Mouse (Mus musculus): ENCODE results near the gene Gper1. TPM values are rescaled to one million over a fixed set of nuclear protein-coding genes. Genes with fewer than 3 reads are reported as not detected.

Gper1 gene
- total RNA-seq (2017), result 0.44 TPM in 1 of 2 replicates, not detected in the other

GRCm38 (mm10) chr5:139423026-139423865, at the start of gene Gper1:
Gene Gper1 (plus strand): TSS chr5:139423151.
- no peak for ATAC-seq (replicated peaks in 1 of 2; ENCODE audit: insufficient read depth in 1 of 2, low FRiP score in 2 of 2, low TSS enrichment in 1 of 2, low read depth in 1 of 2, poor library complexity in 2 of 2, severe bottlenecking in 2 of 2)

GRCm38 (mm10) chr5:139373889-139374444, 49.0 kb upstream of the Gper1 start:
- ATAC-seq (replicated peaks in 1 of 2; ENCODE audit: insufficient read depth in 1 of 2, low FRiP score in 2 of 2, low TSS enrichment in 1 of 2, low read depth in 1 of 2, poor library complexity in 2 of 2, severe bottlenecking in 2 of 2), result no peak

GRCm38 (mm10) chr5:139374841-139375240, 48.1 kb upstream of the Gper1 start:
- no peak for ATAC-seq (replicated peaks in 1 of 2; ENCODE audit: insufficient read depth in 1 of 2, low FRiP score in 2 of 2, low TSS enrichment in 1 of 2, low read depth in 1 of 2, poor library complexity in 2 of 2, severe bottlenecking in 2 of 2)

- peak; percentile 19 to 34; a peak in 3 of 4 replicates for ATAC-seq (replicated peaks in 1 of 2; ENCODE audit: insufficient read depth in 1 of 2, low FRiP score in 2 of 2, low TSS enrichment in 1 of 2, low read depth in 1 of 2, poor library complexity in 2 of 2, severe bottlenecking in 2 of 2)
These were observed 45.3 kb upstream of the Gper1 start, which contains the start of gene Gpr146 for GRCm38 (mm10) chr5:139377468-139378270. Gene Gpr146 (plus strand): TSS chr5:139377697.

- ATAC-seq (replicated peaks in 1 of 2; ENCODE audit: insufficient read depth in 1 of 2, low FRiP score in 2 of 2, low TSS enrichment in 1 of 2, low read depth in 1 of 2, poor library complexity in 2 of 2, severe bottlenecking in 2 of 2), result no peak
These were observed 44.7 kb upstream of the Gper1 start for GRCm38 (mm10) chr5:139378271-139378556.

GRCm38 (mm10) chr5:139378986-139379629, 43.8 kb upstream of the Gper1 start:
- no peak for ATAC-seq (replicated peaks in 1 of 2; ENCODE audit: insufficient read depth in 1 of 2, low FRiP score in 2 of 2, low TSS enrichment in 1 of 2, low read depth in 1 of 2, poor library complexity in 2 of 2, severe bottlenecking in 2 of 2)

- no peak for ATAC-seq (replicated peaks in 1 of 2; ENCODE audit: insufficient read depth in 1 of 2, low FRiP score in 2 of 2, low TSS enrichment in 1 of 2, low read depth in 1 of 2, poor library complexity in 2 of 2, severe bottlenecking in 2 of 2)
These were observed 43.1 kb upstream of the Gper1 start for GRCm38 (mm10) chr5:139379771-139380384.

GRCm38 (mm10) chr5:139380385-139381248, 42.3 kb upstream of the Gper1 start:
- peak; percentile 37 to 54 for ATAC-seq (replicated peaks in 1 of 2; ENCODE audit: insufficient read depth in 1 of 2, low FRiP score in 2 of 2, low TSS enrichment in 1 of 2, low read depth in 1 of 2, poor library complexity in 2 of 2, severe bottlenecking in 2 of 2)

- ATAC-seq (replicated peaks in 1 of 2; ENCODE audit: insufficient read depth in 1 of 2, low FRiP score in 2 of 2, low TSS enrichment in 1 of 2, low read depth in 1 of 2, poor library complexity in 2 of 2, severe bottlenecking in 2 of 2), result no peak
These were observed 41.1 kb upstream of the Gper1 start for GRCm38 (mm10) chr5:139381586-139382513.

- peak; percentile 65 to 66 for ATAC-seq (replicated peaks in 1 of 2; ENCODE audit: insufficient read depth in 1 of 2, low FRiP score in 2 of 2, low TSS enrichment in 1 of 2, low read depth in 1 of 2, poor library complexity in 2 of 2, severe bottlenecking in 2 of 2)
These were observed 40.2 kb upstream of the Gper1 start for GRCm38 (mm10) chr5:139382760-139383159.

- ATAC-seq (replicated peaks in 1 of 2; ENCODE audit: insufficient read depth in 1 of 2, low FRiP score in 2 of 2, low TSS enrichment in 1 of 2, low read depth in 1 of 2, poor library complexity in 2 of 2, severe bottlenecking in 2 of 2), result 0 out of 4 replicates have a peak, but pooled peaks of 1 of the 2 experiments have one; percentile 1
These were observed 39.7 kb upstream of the Gper1 start for GRCm38 (mm10) chr5:139383234-139383633.

GRCm38 (mm10) chr5:139384531-139384930, 38.4 kb upstream of the Gper1 start:
- ATAC-seq (replicated peaks in 1 of 2; ENCODE audit: insufficient read depth in 1 of 2, low FRiP score in 2 of 2, low TSS enrichment in 1 of 2, low read depth in 1 of 2, poor library complexity in 2 of 2, severe bottlenecking in 2 of 2), result no peak

GRCm38 (mm10) chr5:139386047-139386446, 36.9 kb upstream of the Gper1 start:
- no peak for ATAC-seq (replicated peaks in 1 of 2; ENCODE audit: insufficient read depth in 1 of 2, low FRiP score in 2 of 2, low TSS enrichment in 1 of 2, low read depth in 1 of 2, poor library complexity in 2 of 2, severe bottlenecking in 2 of 2)

- ATAC-seq (replicated peaks in 1 of 2; ENCODE audit: insufficient read depth in 1 of 2, low FRiP score in 2 of 2, low TSS enrichment in 1 of 2, low read depth in 1 of 2, poor library complexity in 2 of 2, severe bottlenecking in 2 of 2), result peak in 1 of 2 experiments; percentile 9; a peak in 1 of 4 replicates
These were observed 35.4 kb upstream of the Gper1 start for GRCm38 (mm10) chr5:139387329-139388194.

GRCm38 (mm10) chr5:139388195-139388570, 34.8 kb upstream of the Gper1 start:
- ATAC-seq (replicated peaks in 1 of 2; ENCODE audit: insufficient read depth in 1 of 2, low FRiP score in 2 of 2, low TSS enrichment in 1 of 2, low read depth in 1 of 2, poor library complexity in 2 of 2, severe bottlenecking in 2 of 2), result no peak
